Comparison of ENCODE assay signal across 8 mouse cellular contexts in the genomic region with DNA sequence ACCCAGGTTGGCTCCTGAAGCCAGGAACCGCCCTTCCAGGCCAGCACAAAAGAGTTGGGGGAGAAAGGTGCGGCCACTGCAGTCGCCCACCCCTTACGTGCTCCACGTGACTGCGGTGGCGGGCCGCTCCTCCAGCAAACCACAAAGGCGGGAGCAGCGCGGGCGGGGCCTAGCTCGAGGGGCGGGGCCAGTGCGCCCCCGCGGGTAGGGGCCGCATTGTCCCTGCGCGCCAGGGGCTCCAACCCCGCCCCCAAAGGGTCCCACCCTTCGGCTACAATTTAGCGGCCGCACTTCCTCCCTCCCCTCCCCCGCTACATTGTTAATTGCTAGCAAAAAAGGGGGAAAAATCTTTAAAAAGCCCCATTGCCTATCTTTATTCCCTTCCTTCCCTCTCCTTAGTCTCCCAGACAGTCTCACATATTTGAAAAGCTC. TPM values are rescaled to one million over a fixed set of nuclear protein-coding genes. Genes with fewer than 3 reads are reported as not detected.
DNase-seq lines count a peak whose midpoint lies in the region; ATAC-seq lines count a peak whose summit lies in the region.

No protein-coding gene starts in this region.

- H3K9me3 ChIP-seq in embryonic facial prominence, embryonic 12.5 days = no peaks in the 10 kb centered on the region
- no peaks in the 10 kb centered on the region for H3K9me3 ChIP-seq in kidney, embryonic 14.5 days (ENCODE audit: control insufficient read depth, low read length)
- H3K9me3 ChIP-seq in liver, embryonic 11.5 days (ENCODE audit: control insufficient read depth, low read length) = no peaks in the 10 kb centered on the region
- no peaks in the 10 kb centered on the region for H3K9me3 ChIP-seq in stomach, embryonic 16.5 days (replicated peaks; ENCODE audit: control insufficient read depth, low read length)

- WGBS in embryonic facial prominence, embryonic 12.5 days = under 1% methylated on average over 24 of the region's 25 CpGs
- 0% methylated on average over 24 of the region's 25 CpGs for WGBS in kidney, embryonic 14.5 days
- WGBS in liver, embryonic 11.5 days = under 1% methylated on average over 25 of the region's 25 CpGs
- under 1% methylated on average over 24 of the region's 25 CpGs for WGBS in stomach, embryonic 16.5 days

- peak overlapping the region; percentile 97 for H3K27ac ChIP-seq in embryonic facial prominence, embryonic 12.5 days
- H3K27ac ChIP-seq in kidney, embryonic 14.5 days (ENCODE audit: low read depth, low read length) = peak overlapping the region; percentile 97
- H3K27ac ChIP-seq in liver, embryonic 11.5 days (ENCODE audit: low read depth, low read length) = peak overlapping the region; percentile 98
- peak overlapping the region; percentile 96 for H3K27ac ChIP-seq in stomach, embryonic 16.5 days (ENCODE audit: low read length)

- H3K9ac ChIP-seq in embryonic facial prominence, embryonic 12.5 days = peak overlapping the region; percentile 96
- H3K9ac ChIP-seq in kidney, embryonic 14.5 days (ENCODE audit: low read depth, low read length) = peak overlapping the region; percentile 87
- H3K9ac ChIP-seq in liver, embryonic 11.5 days (ENCODE audit: low read depth, low read length) = peak overlapping the region; percentile 99
- H3K9ac ChIP-seq in stomach, embryonic 16.5 days (ENCODE audit: low read length) = peak overlapping the region; percentile 94

- H3K4me3 ChIP-seq in embryonic facial prominence, embryonic 12.5 days = peak overlapping the region; percentile 87
- peak overlapping the region; percentile 91 for H3K4me3 ChIP-seq in kidney, embryonic 14.5 days (ENCODE audit: low read length)
- H3K4me3 ChIP-seq in liver, embryonic 11.5 days (ENCODE audit: low read depth, low read length) = peak overlapping the region; percentile 89
- peak overlapping the region; percentile 78 for H3K4me3 ChIP-seq in stomach, embryonic 16.5 days (replicated peaks; ENCODE audit: low read length)

- peak overlapping the region; percentile 85 for H3K4me2 ChIP-seq in embryonic facial prominence, embryonic 12.5 days (replicated peaks)
- H3K4me2 ChIP-seq in kidney, embryonic 14.5 days (replicated peaks; ENCODE audit: low read depth, low read length) = peak overlapping the region; percentile 78
- H3K4me2 ChIP-seq in liver, embryonic 11.5 days = peak overlapping the region; percentile 95
- peak overlapping the region; percentile 75 for H3K4me2 ChIP-seq in stomach, embryonic 16.5 days (ENCODE audit: low read depth, low read length)

- no peak for ATAC-seq in embryonic facial prominence, embryonic 12.5 days (ENCODE audit: insufficient number of reproducible peaks, insufficient read depth, low FRiP score, low TSS enrichment)
- ATAC-seq in kidney, embryonic 14.5 days (ENCODE audit: low FRiP score, low TSS enrichment) = peak; percentile 21
- peak; percentile 48 for ATAC-seq in liver, embryonic 11.5 days (replicated peaks; ENCODE audit: low FRiP score)
- peak; percentile 54 for ATAC-seq in stomach, embryonic 16.5 days (ENCODE audit: insufficient read depth, low FRiP score)

- H3K27me3 ChIP-seq in embryonic facial prominence, embryonic 12.5 days = no peaks in the 10 kb centered on the region
- H3K27me3 ChIP-seq in kidney, embryonic 14.5 days (ENCODE audit: control insufficient read depth, insufficient read depth, low read length) = no peaks in the 10 kb centered on the region
- no peaks in the 10 kb centered on the region for H3K27me3 ChIP-seq in liver, embryonic 11.5 days (replicated peaks; ENCODE audit: control insufficient read depth, insufficient read depth, low read length)
- no peaks in the 10 kb centered on the region for H3K27me3 ChIP-seq in stomach, embryonic 16.5 days (ENCODE audit: control insufficient read depth, insufficient read depth, low read length)

- peak; percentile 89 for DNase-seq in 3134 (ENCODE audit: extremely low read depth, insufficient read length, low spot score)
- peak; percentile 90 for DNase-seq in adrenal gland, postnatal 14 days
- peak; percentile 86 for DNase-seq in heart, adult 8-10 months (ENCODE audit: low spot score)
- peak; percentile 96 for DNase-seq in liver, embryonic 11.5 days (ENCODE audit: low spot score)
- peak; percentile 74 for DNase-seq in naive thymus-derived CD4-positive, alpha-beta T cell, adult 2 months (ENCODE audit: low read depth)

- H3K4me1 ChIP-seq in embryonic facial prominence, embryonic 12.5 days = peaks cover 35% of the 10 kb centered on the region
- peaks cover 23% of the 10 kb centered on the region for H3K4me1 ChIP-seq in kidney, embryonic 14.5 days (ENCODE audit: control insufficient read depth, insufficient read depth, low read length)
- H3K4me1 ChIP-seq in liver, embryonic 11.5 days (replicated peaks; ENCODE audit: control insufficient read depth, insufficient read depth, low read length) = peaks cover 30% of the 10 kb centered on the region
- H3K4me1 ChIP-seq in stomach, embryonic 16.5 days (ENCODE audit: control insufficient read depth, insufficient read depth, low read length) = peaks cover 40% of the 10 kb centered on the region

- H3K36me3 ChIP-seq in embryonic facial prominence, embryonic 12.5 days = peaks cover 50% of the 10 kb centered on the region
- H3K36me3 ChIP-seq in kidney, embryonic 14.5 days (ENCODE audit: control insufficient read depth, insufficient read depth, low read length) = peaks cover 48% of the 10 kb centered on the region
- peaks cover 31% of the 10 kb centered on the region for H3K36me3 ChIP-seq in liver, embryonic 11.5 days (ENCODE audit: control insufficient read depth, insufficient read depth, low read length)
- peaks cover 29% of the 10 kb centered on the region for H3K36me3 ChIP-seq in stomach, embryonic 16.5 days (ENCODE audit: control insufficient read depth, insufficient read depth, low read length)

RNA-seq across cellular contexts. Expression of gene Tubb5, which starts 1.1 kb away (rescaled TPM):
- total RNA-seq in adrenal gland, postnatal 14 days (2021) = 285 and 320 TPM in 2 replicates
- polyA plus RNA-seq in embryonic facial prominence, embryonic 12.5 days (2016; fragmentation: Nextera tagmentation; extraction: Ambion mirVana) = 1,266 and 1,271 TPM in 2 replicates
- 10 to 100 TPM; 65.2 to 94.6 (median 72.1) TPM for total RNA-seq in heart, adult 8-10 months (2022)
- 1,061 and 1,103 TPM in 2 replicates for polyA plus RNA-seq in kidney, embryonic 14.5 days (2014; fragmentation: Nextera tagmentation; extraction: Ambion mirVana)
- polyA plus RNA-seq in liver, embryonic 11.5 days (2014; fragmentation: Nextera tagmentation; extraction: Ambion mirVana) = 843 and 854 TPM in 2 replicates
- polyA plus RNA-seq in stomach, embryonic 16.5 days (2015; fragmentation: Nextera tagmentation; extraction: Ambion mirVana) = 649 and 665 TPM in 2 replicates

RNA-seq across cellular contexts. Expression of gene Mdc1, which starts 4.3 kb away (rescaled TPM):
- 20.6 and 21.9 TPM in 2 replicates for total RNA-seq in adrenal gland, postnatal 14 days (2021)
- 15.1 and 21.3 TPM in 2 replicates for polyA plus RNA-seq in embryonic facial prominence, embryonic 12.5 days (2016; fragmentation: Nextera tagmentation; extraction: Ambion mirVana)
- total RNA-seq in heart, adult 8-10 months (2022) = 10 to 100 TPM; 11.5 to 12.8 (median 12.0) TPM
- 13.1 and 16.5 TPM in 2 replicates for polyA plus RNA-seq in kidney, embryonic 14.5 days (2014; fragmentation: Nextera tagmentation; extraction: Ambion mirVana)
- 19.6 and 23.3 TPM in 2 replicates for polyA plus RNA-seq in liver, embryonic 11.5 days (2014; fragmentation: Nextera tagmentation; extraction: Ambion mirVana)
- 11.7 and 16.2 TPM in 2 replicates for polyA plus RNA-seq in stomach, embryonic 16.5 days (2015; fragmentation: Nextera tagmentation; extraction: Ambion mirVana)

RNA-seq across cellular contexts. Expression of gene Flot1, which starts 14.0 kb away (rescaled TPM):
- total RNA-seq in adrenal gland, postnatal 14 days (2021) = 52.4 and 59.5 TPM in 2 replicates
- polyA plus RNA-seq in embryonic facial prominence, embryonic 12.5 days (2016; fragmentation: Nextera tagmentation; extraction: Ambion mirVana) = 50.7 and 60.3 TPM in 2 replicates
- total RNA-seq in heart, adult 8-10 months (2022) = 100 to 1,000 TPM; 154 to 174 (median 157) TPM
- 35.9 and 36.1 TPM in 2 replicates for polyA plus RNA-seq in kidney, embryonic 14.5 days (2014; fragmentation: Nextera tagmentation; extraction: Ambion mirVana)
- polyA plus RNA-seq in liver, embryonic 11.5 days (2014; fragmentation: Nextera tagmentation; extraction: Ambion mirVana) = 59.3 and 67.8 TPM in 2 replicates
- polyA plus RNA-seq in stomach, embryonic 16.5 days (2015; fragmentation: Nextera tagmentation; extraction: Ambion mirVana) = 55.8 and 58.2 TPM in 2 replicates

RNA-seq across cellular contexts. Expression of gene Ier3, which starts 15.5 kb away (rescaled TPM):
- 12.7 and 26.3 TPM in 2 replicates for total RNA-seq in adrenal gland, postnatal 14 days (2021)
- polyA plus RNA-seq in embryonic facial prominence, embryonic 12.5 days (2016; fragmentation: Nextera tagmentation; extraction: Ambion mirVana) = 6.9 and 8.9 TPM in 2 replicates
- total RNA-seq in heart, adult 8-10 months (2022) = 10 to 100 TPM; 31.3 to 64.3 (median 38.9) TPM
- polyA plus RNA-seq in kidney, embryonic 14.5 days (2014; fragmentation: Nextera tagmentation; extraction: Ambion mirVana) = 6.8 and 7.7 TPM in 2 replicates
- polyA plus RNA-seq in liver, embryonic 11.5 days (2014; fragmentation: Nextera tagmentation; extraction: Ambion mirVana) = 9.4 and 9.9 TPM in 2 replicates
- polyA plus RNA-seq in stomach, embryonic 16.5 days (2015; fragmentation: Nextera tagmentation; extraction: Ambion mirVana) = 22.1 and 24.4 TPM in 2 replicates

RNA-seq across cellular contexts. Expression of gene Nrm, which starts 24.1 kb away (rescaled TPM):
- total RNA-seq in adrenal gland, postnatal 14 days (2021) = 10.6 and 15.9 TPM in 2 replicates
- 39.9 and 43.9 TPM in 2 replicates for polyA plus RNA-seq in embryonic facial prominence, embryonic 12.5 days (2016; fragmentation: Nextera tagmentation; extraction: Ambion mirVana)
- total RNA-seq in heart, adult 8-10 months (2022) = 1 to 10 TPM; 1.7 to 2.9 (median 1.8) TPM
- polyA plus RNA-seq in kidney, embryonic 14.5 days (2014; fragmentation: Nextera tagmentation; extraction: Ambion mirVana) = 53.2 and 65.2 TPM in 2 replicates
- polyA plus RNA-seq in liver, embryonic 11.5 days (2014; fragmentation: Nextera tagmentation; extraction: Ambion mirVana) = 40.9 and 45.4 TPM in 2 replicates
- 48.9 and 51.5 TPM in 2 replicates for polyA plus RNA-seq in stomach, embryonic 16.5 days (2015; fragmentation: Nextera tagmentation; extraction: Ambion mirVana)
